Mouse (Mus musculus) thymus, postnatal 14 days (tissue): ENCODE data around the gene Lck.

Source experiments
- DNase-seq: peaks from one replicate; pipeline ENCODE4 v3.0.0; 2021

The Lck gene

DNA sequence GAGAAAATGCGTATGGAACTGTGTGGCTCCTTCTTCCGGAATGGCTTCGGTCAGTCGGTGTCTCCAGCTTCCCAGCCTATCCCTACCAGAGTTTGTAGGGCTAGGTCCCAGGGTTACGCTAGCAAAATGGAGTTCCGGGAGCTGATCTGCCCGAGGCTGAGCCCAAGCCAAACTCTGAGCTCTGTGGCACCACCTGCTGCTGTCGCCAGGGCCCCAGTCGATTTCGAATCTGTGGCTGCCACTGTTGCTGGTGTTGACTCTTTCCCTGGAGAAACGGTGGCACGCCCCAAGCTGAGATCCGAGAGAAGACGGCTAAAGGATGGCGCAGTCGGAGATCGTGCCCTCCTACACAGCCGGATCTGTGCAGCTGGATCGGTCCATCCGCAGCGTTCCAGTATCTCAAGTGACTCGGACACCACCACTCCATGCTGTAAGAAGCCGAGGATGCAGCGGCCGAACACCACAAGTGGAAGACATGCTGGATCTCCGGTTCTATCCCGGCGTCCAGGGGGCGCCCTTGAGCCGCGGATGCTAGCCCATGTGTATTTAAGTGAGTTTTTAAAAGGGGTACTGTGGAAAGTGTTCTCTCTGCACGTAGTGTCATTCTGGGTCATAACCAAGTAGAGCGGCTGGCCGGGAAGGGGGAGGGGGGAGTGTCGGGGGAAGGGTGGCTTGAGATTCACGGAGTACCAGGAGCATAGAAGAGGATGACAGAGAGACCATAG lies 11.6 kb upstream of the Lck start:
- peak; percentile 94 for DNase-seq

GRCm38 (mm10) chr4:129584370-129584769 lies 10.9 kb upstream of the Lck start:
- no peak for DNase-seq

- no peak for DNase-seq
Measured at GRCm38 (mm10) chr4:129582251-129582650, 8.8 kb upstream of the Lck start.

DNA sequence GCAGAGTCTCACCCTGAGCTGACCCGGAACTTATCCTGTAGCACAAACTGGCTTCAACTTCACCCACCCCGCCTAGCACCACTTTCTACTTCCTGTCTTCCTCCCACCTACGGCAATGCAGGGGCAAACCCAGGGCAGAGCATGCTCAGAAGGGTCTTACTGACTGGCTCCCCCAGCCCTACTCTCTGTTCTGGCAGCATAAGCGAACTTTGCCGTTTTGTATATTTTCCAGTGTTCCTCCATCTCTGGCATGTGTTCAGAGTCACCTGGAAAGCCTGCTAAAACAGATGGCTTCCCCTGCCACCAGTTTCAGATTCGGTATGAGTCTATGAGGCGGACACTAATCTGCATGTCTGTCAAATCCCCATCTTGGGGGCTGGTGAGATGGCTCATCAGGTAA lies 6.9 kb upstream of the Lck start:
- peak; percentile 80 for DNase-seq

GRCm38 (mm10) chr4:129578466-129578865 lies 5.0 kb upstream of the Lck start, which contains the start of gene Fam167b:
Fam167b (minus strand) TSS chr4:129578549.
- DNase-seq = no peak

DNA sequence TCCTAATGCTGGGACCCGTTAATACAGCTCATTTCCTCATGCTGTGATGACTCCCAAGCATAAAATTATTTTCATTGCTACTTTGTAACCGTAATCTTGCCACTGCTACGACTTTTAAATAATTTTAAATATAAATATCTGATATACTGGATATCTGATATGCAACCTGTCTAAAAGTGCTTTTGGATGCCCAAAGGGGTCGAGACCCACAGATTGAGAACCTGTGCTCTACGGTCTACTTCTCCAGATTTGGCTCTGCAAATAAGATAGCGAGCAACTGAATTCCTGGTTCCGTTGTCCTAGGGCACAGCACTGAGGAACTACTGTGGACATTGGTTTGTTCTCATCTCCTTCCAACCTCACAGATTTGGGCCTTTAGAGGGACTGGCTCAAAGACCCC lies 4.2 kb upstream of the Lck start:
- DNase-seq = no peak

- DNase-seq = peak; percentile 88
Measured at GRCm38 (mm10) chr4:129576863-129577491, 3.5 kb upstream of the Lck start.

DNA sequence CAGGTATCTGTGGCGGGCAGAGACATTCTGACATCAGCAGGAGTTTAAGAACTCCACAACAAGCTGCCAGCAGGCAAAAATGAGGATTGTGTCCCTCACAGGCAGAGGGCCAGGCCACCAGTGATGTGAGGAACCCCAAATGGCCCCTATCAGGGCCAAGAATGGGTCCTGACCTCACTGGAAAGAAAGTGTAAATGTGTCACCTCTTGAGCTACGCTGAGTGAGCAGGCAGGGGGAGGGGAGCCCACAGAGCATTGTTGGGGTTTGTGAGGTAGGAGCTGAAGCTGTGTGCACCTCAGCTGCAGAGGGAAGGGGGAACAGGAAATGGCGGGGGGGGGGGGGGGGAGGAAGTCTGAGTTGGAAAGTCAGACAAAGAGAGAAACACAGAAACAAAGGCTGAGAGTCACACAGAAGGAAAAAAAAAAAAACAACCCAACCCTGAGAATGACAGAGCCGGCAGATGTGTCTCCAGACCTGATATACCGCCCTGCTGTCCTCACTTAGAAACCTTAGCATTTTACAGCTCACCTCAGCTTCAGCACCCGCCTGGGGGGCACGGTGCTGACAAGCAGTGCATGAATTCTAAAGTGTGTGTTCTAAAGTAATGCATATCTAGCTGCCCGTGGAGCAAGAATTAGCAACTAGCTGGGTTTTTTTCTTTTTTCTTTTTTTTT lies 1.9 kb upstream of the Lck start:
- DNase-seq = peak; percentile 95

DNA sequence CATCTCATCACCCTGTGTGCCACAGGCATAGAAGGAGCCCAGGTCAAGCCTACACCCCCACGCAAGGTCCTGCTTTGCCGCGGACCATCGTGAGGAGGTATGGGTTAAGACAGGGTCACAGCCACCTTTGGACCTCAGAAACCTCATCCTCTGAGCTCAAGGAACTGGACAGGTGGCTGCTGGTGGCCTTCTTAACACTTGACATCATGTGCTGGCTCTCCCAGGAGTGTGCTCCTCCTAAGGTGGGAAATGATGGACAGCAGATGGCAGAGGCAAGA lies 409 bp downstream of the Lck start:
- peak; percentile 30 for DNase-seq

- DNase-seq = no peak
Measured at GRCm38 (mm10) chr4:129572236-129573092, 977 bp downstream of the Lck start.

- peak; percentile 30 for DNase-seq
Measured at GRCm38 (mm10) chr4:129571551-129572084, 1.8 kb downstream of the Lck start.

GRCm38 (mm10) chr4:129570028-129570427 lies 3.4 kb downstream of the Lck start:
- DNase-seq = no peak

DNA sequence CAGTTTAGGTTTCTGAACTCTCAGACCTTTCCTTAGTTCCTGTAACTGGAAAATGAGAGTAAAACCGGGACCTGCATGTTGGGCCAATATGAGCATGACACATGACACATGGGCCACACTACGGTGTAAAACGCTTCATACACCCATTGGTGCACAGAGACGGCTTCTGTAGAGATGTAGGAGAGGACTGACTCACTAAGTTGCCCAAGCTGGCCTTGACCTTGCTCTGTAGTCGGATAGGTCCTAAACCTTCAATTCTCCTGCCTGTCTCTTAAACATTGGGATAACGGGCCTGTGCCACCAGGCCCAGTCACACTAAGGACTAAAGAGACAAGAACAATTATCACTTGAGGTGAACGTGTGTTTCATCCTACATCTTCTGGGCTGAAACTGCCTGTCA lies 5.1 kb downstream of the Lck start:
- DNase-seq = no peak

DNA sequence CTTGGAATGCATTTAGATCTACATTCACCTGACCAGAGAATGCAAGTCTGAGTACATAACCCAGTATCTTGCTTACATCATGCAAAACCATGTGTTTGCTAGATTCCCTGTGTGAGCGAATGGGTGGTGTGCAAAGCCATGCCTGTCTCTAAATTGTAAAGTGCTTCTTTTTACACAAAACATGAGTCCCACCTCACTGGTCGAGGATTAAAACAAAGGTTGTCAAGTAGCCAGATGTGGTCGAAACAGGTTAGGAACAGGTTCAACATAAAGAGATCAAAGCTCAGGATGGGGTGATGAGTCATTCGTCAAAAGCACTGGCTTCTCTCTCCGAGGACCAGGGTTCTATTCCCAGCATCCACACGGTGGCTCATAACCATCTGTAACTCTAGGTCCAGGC lies 8.3 kb downstream of the Lck start:
- no peak for DNase-seq

- DNase-seq = no peak
Measured at GRCm38 (mm10) chr4:129563718-129564117, 9.7 kb downstream of the Lck start.

- no peak for DNase-seq
Measured at GRCm38 (mm10) chr4:129561184-129561583, 12.3 kb downstream of the Lck start.

DNA sequence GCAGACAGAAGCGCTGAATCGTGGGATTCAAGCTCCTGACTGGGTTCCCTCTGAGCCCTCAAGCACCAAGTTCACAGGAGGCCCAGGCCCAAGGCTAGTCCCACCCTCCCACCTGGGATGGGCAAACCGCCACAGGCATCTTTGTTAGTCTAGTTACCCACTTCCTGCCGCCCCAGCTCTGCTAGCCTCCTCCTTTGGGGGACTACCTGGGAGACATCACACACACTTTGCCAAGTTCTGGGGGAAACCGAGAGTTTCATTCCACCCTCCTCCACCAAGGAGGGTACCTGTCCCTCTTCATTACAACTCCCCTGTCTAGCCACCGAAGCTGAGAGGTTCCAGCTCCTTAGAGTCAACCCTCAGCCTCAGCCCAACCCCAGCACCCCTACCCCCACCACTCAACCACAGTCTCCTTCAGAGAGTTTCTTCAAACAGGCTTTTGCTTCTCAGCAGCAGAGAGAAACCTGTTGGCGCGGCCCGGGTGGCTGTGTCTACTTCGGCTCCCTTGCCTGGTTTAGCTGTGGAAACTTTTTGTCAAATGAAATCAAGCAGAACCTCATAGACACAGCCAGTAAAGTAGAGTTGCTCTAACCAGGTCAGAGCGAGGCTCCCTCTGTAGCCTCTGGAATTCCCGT lies 15.0 kb downstream of the Lck start:
- DNase-seq = peak; percentile 94

GRCm38 (mm10) chr4:129557256-129557808 lies 16.1 kb downstream of the Lck start:
- peak; percentile 42 for DNase-seq

DNA sequence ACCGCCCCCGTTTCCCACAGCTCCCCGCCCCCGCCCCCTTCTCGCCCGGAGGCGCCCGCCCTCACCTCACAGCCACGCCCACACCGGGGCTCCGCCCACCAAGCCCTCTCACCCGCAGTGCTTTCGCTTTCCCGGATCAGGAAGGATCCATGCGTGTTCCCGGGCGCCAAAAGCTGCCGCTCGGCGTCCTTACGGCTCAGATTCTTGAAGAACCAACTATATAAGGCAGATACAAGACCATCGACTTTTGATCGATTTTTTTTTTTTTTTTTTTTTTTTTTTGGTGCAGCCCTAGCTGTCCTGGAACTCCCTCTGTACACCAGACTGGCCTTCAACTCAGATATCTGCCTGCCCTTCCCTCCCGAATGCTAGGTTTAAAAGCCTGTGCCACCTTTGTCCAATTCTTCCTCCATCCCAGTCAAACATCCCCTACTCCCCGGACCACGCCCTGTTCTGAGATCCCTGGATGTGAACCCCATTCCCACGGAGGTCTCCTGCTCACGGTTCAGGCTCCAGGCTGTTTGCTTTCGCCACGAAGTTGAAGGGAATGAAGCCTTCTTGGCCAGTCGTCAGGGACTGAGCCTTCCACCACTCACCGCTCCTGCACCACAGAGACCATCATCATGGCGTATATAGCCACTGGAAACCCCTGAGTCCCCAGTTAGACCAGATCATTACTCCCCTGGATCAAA lies 16.8 kb downstream of the Lck start:
- peak; percentile 96 for DNase-seq

GRCm38 (mm10) chr4:129555862-129556531 lies 17.4 kb downstream of the Lck start:
- DNase-seq = peak; percentile 33

GRCm38 (mm10) chr4:129555421-129555861 lies 18.0 kb downstream of the Lck start:
- DNase-seq = peak; percentile 57
